Mouse (Mus musculus) left cerebral cortex, postnatal 25 days (tissue): ENCODE data around the gene Ptpro. TPM values are rescaled to one million over a fixed set of nuclear protein-coding genes. Genes with fewer than 3 reads are reported as not detected.
"Not testable (repeated sequence)": the region's sequence is repeated elsewhere in the genome, so short reads cannot be mapped to it uniquely, and the experiment has no call there.

Source experiments
- DNase-seq, 2 experiments: peaks; one replicate each; pipeline ENCODE4 v3.0.0; 2022; ENCODE audit warnings: low spot score in 2 of 2, mixed read lengths in 1 of 2
- intact Hi-C: fragments of 180-260 bp; cut with DNase I; formaldehyde crosslinking; loops from one replicate; pipeline ENCODE4 v1.15.1; 2025
- total RNA-seq, 2 experiments: library from RNA; stranded (reverse); gene quantifications; 2 replicates each; pipeline ENCODE4 v1.2.3; 2021

The Ptpro gene
- total RNA-seq, 2 experiments from 2014 or later: 34.6 to 42.7 TPM

- intact Hi-C loops: no loop called here
- peak in 1 of 2 experiments; percentile 33 for DNase-seq
Measured at GRCm38 (mm10) chr6:137433521-137434137, 181.5 kb downstream of the Ptpro start.

GRCm38 (mm10) chr6:137437486-137437885 lies 185.4 kb downstream of the Ptpro start:
- intact Hi-C loops: no loop called here
- DNase-seq: no peak

- DNase-seq: peak in 1 of 2 experiments; percentile 29
- intact Hi-C loops: no loop called here
Measured at GRCm38 (mm10) chr6:137437902-137438580, 185.9 kb downstream of the Ptpro start.

GRCm38 (mm10) chr6:137440559-137441486 lies 188.7 kb downstream of the Ptpro start:
- intact Hi-C loops: no loop called here
- DNase-seq: peak; percentile 16 to 73

GRCm38 (mm10) chr6:137443089-137443488 lies 191.0 kb downstream of the Ptpro start:
- intact Hi-C loops: no loop called here
- DNase-seq: no peak

GRCm38 (mm10) chr6:137446116-137446515 lies 194.0 kb downstream of the Ptpro start:
- DNase-seq, intact Hi-C loops: not testable (repeated sequence)

- intact Hi-C loops: loop anchor here (1.0 to 5.0 kb wide), 2 partner anchors 192 to 269 kb away; no protein-coding TSS in a partner anchor
- DNase-seq: peak; percentile 28 to 67
Measured at GRCm38 (mm10) chr6:137455537-137456041, 203.5 kb downstream of the Ptpro start.

- intact Hi-C loops: loop anchor here (5.0 kb wide), 1 partner anchor 191 kb away; no protein-coding TSS in a partner anchor
Measured at GRCm38 (mm10) chr6:137456064-137456463, 203.9 kb downstream of the Ptpro start.

GRCm38 (mm10) chr6:137457210-137457609 lies 205.1 kb downstream of the Ptpro start:
- no peak for DNase-seq
- intact Hi-C loops: loop anchor here (5.0 kb wide), 1 partner anchor 190 kb away; no protein-coding TSS in a partner anchor

More at GRCm38 (mm10) chr6:137456064-137456463, 203.9 kb downstream of the Ptpro start:
- DNase-seq: no peak

GRCm38 (mm10) chr6:137458136-137458535 lies 206.0 kb downstream of the Ptpro start:
- intact Hi-C loops: loop anchor here (5.0 kb wide), 1 partner anchor 189 kb away; no protein-coding TSS in a partner anchor
- DNase-seq: no peak

- no peak for DNase-seq
Measured at GRCm38 (mm10) chr6:137463771-137464170, 211.7 kb downstream of the Ptpro start.

GRCm38 (mm10) chr6:137465253-137465652 lies 213.1 kb downstream of the Ptpro start:
- peak in 1 of 2 experiments; percentile 4 for DNase-seq
- intact Hi-C loops: no loop called here

More at GRCm38 (mm10) chr6:137463771-137464170, 211.7 kb downstream of the Ptpro start:
- intact Hi-C loops: no loop called here

GRCm38 (mm10) chr6:137466256-137466655 lies 214.1 kb downstream of the Ptpro start:
- DNase-seq: no peak
- intact Hi-C loops: no loop called here

GRCm38 (mm10) chr6:137467696-137468095 lies 215.6 kb downstream of the Ptpro start:
- no peak for DNase-seq
- intact Hi-C loops: no loop called here

GRCm38 (mm10) chr6:137469541-137469940 lies 217.4 kb downstream of the Ptpro start:
- intact Hi-C loops: no loop called here
- no peak for DNase-seq

GRCm38 (mm10) chr6:137470901-137471598 lies 218.9 kb downstream of the Ptpro start:
- DNase-seq: peak; percentile 81 to 82
- intact Hi-C loops: loop anchor here (5.0 kb wide), 1 partner anchor 86 kb away; no protein-coding TSS in a partner anchor

GRCm38 (mm10) chr6:137472129-137472528 lies 220.0 kb downstream of the Ptpro start:
- DNase-seq: peak in 1 of 2 experiments; percentile 7
- intact Hi-C loops: loop anchor here (5.0 kb wide), 1 partner anchor 85 kb away; no protein-coding TSS in a partner anchor

GRCm38 (mm10) chr6:137473433-137473832 lies 221.3 kb downstream of the Ptpro start:
- intact Hi-C loops: loop anchor here (5.0 kb wide), 1 partner anchor 84 kb away; no protein-coding TSS in a partner anchor
- no peak for DNase-seq

- DNase-seq, intact Hi-C loops: not testable (repeated sequence)
Measured at GRCm38 (mm10) chr6:137475695-137476094, 223.6 kb downstream of the Ptpro start.
